Mouse (Mus musculus): ENCODE measurements around the gene Manf.

Gene Manf

GRCm38 (mm10) chr9:106884306-106884705, 7.5 kb downstream of the Manf start:
- DNase-seq = peak; percentile 89

GRCm38 (mm10) chr9:106883085-106883484, 8.7 kb downstream of the Manf start:
- peak; percentile 80 for DNase-seq

GRCm38 (mm10) chr9:106882176-106882575, 9.6 kb downstream of the Manf start:
- DNase-seq = peak; percentile 80

- DNase-seq = peak; percentile 68
These were observed 10.6 kb downstream of the Manf start for GRCm38 (mm10) chr9:106881071-106881755.

GRCm38 (mm10) chr9:106879471-106879870, 12.3 kb downstream of the Manf start:
- peak; percentile 56 for DNase-seq

- DNase-seq = peak; percentile 72
These were observed 15.1 kb downstream of the Manf start for GRCm38 (mm10) chr9:106876666-106877065.

DNA sequence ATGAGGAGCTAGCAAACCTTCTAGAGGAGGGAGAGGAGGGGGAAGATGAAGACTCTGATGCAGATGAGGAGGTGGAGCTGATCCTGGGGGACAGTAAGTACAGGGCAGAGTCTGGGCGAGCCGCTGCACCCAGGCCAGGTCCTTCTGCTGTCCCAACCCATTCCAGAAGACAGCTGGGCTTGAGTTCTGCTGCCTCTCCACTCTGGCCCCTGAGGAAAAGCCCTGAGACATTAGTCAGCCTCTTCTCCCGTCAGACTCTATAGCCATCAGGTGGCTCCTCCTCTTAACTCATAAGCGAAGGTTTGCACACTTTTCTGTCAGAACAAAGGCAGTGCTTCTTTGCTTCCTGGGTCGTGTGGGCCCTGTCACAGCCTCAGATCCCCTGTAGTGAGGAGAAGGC, 17.6 kb downstream of the Manf start:
- peak; percentile 69 for DNase-seq

DNA sequence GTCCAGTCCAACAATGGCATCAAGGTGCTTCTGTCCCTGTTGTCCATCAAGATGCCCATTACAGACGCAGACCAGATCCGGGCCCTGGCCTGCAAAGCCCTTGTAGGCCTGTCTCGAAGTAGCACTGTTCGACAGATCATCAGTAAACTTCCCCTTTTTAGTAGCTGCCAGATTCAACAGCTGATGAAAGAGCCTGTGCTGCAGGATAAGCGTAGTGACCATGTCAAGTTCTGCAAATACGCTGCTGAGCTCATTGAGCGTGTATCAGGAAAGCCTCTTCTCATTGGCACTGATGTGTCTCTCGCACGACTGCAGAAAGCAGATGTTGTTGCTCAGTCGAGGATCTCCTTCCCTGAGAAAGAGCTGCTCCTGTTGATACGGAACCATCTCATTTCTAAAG, 33.7 kb downstream of the Manf start:
- DNase-seq = peak; percentile 85

GRCm38 (mm10) chr9:106856664-106857063, 35.1 kb downstream of the Manf start:
- DNase-seq = peak; percentile 58

DNA sequence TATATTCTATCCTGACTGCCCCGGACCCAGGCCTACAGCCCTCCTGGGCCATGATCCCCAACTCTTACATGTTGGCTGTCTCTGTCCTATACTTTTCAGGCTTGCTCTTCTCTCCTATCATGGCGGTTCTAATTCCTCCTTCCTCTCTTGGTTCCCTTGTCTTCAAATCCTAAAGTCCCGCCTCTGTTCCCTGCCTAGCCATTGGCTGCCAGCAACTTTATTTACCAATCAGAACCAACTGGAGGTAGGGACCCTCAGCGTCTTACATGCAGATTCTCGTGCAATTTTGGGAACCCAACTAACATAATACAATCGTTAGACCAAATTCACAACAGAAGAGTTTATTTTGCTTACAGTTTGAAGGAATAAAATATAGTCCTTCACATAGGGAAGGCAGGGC, 49.0 kb downstream of the Manf start:
- peak; percentile 74 for DNase-seq

DNA sequence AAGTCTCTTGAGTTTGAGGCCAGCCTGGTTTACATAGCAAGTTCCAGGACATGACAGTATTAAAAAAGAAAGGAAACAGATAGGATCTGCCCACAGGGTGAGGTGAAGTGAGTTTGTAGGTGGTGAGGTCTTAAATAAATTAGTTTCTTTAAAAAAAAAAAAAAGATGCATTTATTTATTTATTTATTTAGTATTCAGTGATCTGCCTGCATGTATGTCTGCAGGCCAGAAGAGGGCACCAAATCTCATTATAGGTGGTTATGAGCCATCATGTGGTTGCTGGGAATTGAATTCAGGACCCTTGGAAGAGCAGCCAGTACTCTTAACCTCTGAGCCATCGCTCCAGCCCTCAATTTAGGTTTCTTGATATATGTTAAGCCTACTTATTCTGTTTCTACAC, 51.2 kb downstream of the Manf start:
- DNase-seq = peak; percentile 73

GRCm38 (mm10) chr9:106822381-106823104, 69.2 kb downstream of the Manf start:
- peak; percentile 99 for DNase-seq

GRCm38 (mm10) chr9:106821618-106822380, 70.0 kb downstream of the Manf start, which contains the start of gene Dcaf1:
Gene Dcaf1, plus strand, starts transcription at chr9:106821874.
- peak; percentile 99 for DNase-seq

GRCm38 (mm10) chr9:106821050-106821617, 70.6 kb downstream of the Manf start:
- DNase-seq = no peak

GRCm38 (mm10) chr9:106819201-106819600, 72.6 kb downstream of the Manf start:
- DNase-seq = peak; percentile 86

GRCm38 (mm10) chr9:106818191-106818590, 73.6 kb downstream of the Manf start:
- DNase-seq = peak; percentile 80

- DNase-seq = peak; percentile 48
These were observed 85.3 kb downstream of the Manf start for GRCm38 (mm10) chr9:106806503-106806902.

- peak; percentile 73 for DNase-seq
These were observed 100.9 kb downstream of the Manf start for GRCm38 (mm10) chr9:106790831-106791230.

GRCm38 (mm10) chr9:106789363-106789762, 102.4 kb downstream of the Manf start:
- peak; percentile 48 for DNase-seq

GRCm38 (mm10) chr9:106788812-106789321, 102.9 kb downstream of the Manf start, which contains the start of gene Rad54l2:
Gene Rad54l2, minus strand, starts transcription at chr9:106789194.
- peak; percentile 98 for DNase-seq

All from heart, adult 11 months (tissue).